Mouse (Mus musculus): ENCODE data around the gene Ppm1a.

Ppm1a gene

DNA sequence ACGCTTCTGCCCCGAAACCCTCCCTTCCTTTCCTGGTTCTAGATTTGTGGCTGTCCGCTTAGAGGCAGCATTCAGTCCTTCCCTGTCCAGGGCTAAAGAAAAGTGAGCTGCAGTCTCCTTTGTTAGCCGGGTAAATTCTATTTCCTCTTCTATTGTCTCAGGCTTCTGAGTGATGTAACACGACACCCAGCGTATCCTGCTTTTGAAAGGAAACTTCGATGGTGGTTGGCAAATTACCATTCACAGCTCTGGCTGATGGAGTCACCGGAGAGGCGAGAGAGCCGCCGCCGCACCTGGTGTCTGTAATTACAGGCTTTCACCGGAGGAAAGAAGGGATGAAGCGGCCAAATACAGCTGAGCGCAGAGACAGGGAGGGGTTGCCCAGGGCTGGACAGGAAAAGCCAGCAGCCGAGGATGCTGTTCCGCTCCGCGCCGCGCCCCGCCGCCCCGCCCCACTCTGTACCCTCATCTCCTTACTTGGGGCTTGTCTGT, 63.7 kb downstream of the Ppm1a start:
- in situ Hi-C loops (cut with MboI, MseI) = no loop called here

DNA sequence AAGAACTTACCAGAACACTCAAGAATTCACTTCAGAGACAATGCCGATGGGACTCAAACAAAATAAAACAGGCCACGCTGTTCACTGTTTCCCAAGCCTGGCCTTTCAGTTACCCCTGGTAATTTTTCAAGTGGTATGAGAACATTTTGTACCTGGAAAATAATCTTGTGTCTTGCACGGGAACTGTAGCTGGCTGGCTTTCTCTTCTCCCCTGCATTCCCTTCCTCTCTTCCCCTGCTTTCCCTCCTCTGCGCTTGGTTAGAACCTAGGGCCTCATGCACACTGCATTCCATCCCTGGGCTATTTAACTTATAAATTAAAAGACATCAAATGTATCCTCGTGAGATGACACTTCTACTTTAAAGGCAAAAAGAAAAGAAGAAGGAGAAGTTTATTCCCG, 64.3 kb downstream of the Ppm1a start:
- in situ Hi-C loops (cut with MboI, MseI) = no loop called here

DNA sequence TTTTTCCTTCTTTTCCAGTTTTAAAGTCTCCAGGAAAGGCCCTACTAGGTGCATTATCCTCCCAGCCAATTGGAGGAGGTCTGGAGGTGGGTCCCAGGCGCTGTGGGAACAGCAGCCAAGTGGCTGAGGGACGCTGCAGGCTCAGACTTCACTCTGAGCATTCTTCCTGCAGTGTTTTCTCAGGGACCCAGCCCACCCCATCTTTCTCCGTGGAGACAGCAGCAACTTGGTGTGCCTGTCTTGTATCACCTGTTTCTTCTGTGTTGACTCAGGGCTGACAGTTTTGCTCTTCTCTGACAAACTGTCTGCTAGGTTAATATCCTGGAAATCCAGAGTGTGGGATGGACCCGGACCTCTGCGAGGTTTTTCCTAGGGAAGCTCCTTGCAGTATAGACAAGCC, 68.4 kb downstream of the Ppm1a start:
- in situ Hi-C loops (cut with MboI, MseI) = no loop called here

- in situ Hi-C loops (cut with MboI, MseI) = no loop called here
Measured at GRCm38 (mm10) chr12:72828846-72829556, 71.7 kb downstream of the Ppm1a start.

- in situ Hi-C loops (cut with MboI, MseI) = no loop called here
Measured at GRCm38 (mm10) chr12:72829777-72830176, 72.5 kb downstream of the Ppm1a start.

- in situ Hi-C loops (cut with MboI, MseI) = no loop called here
Measured at GRCm38 (mm10) chr12:72830317-72830716, 73.1 kb downstream of the Ppm1a start.

- in situ Hi-C loops (cut with MboI, MseI) = no loop called here
Measured at GRCm38 (mm10) chr12:72831711-72832432, 74.6 kb downstream of the Ppm1a start.

GRCm38 (mm10) chr12:72834773-72835517, 77.7 kb downstream of the Ppm1a start:
- in situ Hi-C loops (cut with MboI, MseI) = loop anchor here in 1 of 2 experiments (5.0 kb wide), 1 partner anchor 142 kb away; no protein-coding TSS in a partner anchor

- in situ Hi-C loops (cut with MboI, MseI) = loop anchor here in 1 of 2 experiments (5.0 kb wide), 1 partner anchor 142 kb away; no protein-coding TSS in a partner anchor
Measured at GRCm38 (mm10) chr12:72835518-72836015, 78.3 kb downstream of the Ppm1a start.

DNA sequence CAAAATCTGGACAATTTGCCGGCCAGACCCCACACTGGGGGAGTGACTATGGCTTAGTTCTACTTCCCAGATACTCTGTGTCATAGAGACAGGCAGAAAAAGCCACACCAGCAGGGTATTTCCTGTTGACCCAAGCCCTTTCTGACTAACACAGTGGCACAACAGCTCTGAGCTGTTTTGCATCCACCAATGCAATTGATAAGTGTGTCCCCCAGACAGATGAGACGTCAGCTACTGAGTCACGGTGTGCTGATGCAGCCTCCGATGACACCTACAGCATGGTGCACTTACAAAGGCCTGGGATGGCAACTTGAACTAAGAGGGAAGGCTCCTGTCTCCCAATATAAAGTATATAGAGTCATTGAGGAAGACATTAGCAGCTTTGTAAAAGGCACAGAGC, 80.0 kb downstream of the Ppm1a start:
- in situ Hi-C loops (cut with MboI, MseI) = loop anchor here in 1 of 2 experiments (5.0 kb wide), 1 partner anchor 140 kb away; no protein-coding TSS in a partner anchor

GRCm38 (mm10) chr12:72841500-72841899, 84.2 kb downstream of the Ppm1a start:
- in situ Hi-C loops (cut with MboI, MseI) = loop anchor here (5.0 to 10.0 kb wide), 2 partner anchors 136 to 673 kb away; no protein-coding TSS in a partner anchor

DNA sequence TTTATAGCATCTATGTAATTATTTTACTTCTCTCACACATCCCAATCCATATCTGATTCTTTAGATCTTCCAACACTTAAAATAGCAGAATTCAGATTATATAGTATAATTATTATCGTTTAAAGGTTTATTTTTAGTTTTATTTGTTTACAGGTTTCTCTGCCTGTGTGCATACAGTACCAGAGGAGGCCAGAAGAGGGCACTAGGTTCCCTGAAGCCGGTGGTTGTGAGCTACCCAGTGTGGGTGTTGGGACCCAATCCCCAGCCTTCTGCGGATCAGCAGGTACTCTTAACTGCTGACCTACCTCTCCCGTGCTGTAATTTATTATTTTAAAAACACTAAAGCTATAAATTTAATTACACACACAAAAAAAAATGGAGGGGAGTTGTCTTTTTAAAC, 85.9 kb downstream of the Ppm1a start:
- in situ Hi-C loops (cut with MboI, MseI) = loop anchor here (5.0 to 10.0 kb wide), 2 partner anchors 134 to 672 kb away; no protein-coding TSS in a partner anchor

- in situ Hi-C loops (cut with MboI, MseI) = loop anchor here (5.0 to 10.0 kb wide), 2 partner anchors 134 to 671 kb away; no protein-coding TSS in a partner anchor
Measured at GRCm38 (mm10) chr12:72843555-72843954, 86.3 kb downstream of the Ppm1a start.

GRCm38 (mm10) chr12:72843973-72844620, 86.8 kb downstream of the Ppm1a start:
- in situ Hi-C loops (cut with MboI, MseI) = loop anchor here (5.0 to 10.0 kb wide), 2 partner anchors 133 to 671 kb away; no protein-coding TSS in a partner anchor

DNA sequence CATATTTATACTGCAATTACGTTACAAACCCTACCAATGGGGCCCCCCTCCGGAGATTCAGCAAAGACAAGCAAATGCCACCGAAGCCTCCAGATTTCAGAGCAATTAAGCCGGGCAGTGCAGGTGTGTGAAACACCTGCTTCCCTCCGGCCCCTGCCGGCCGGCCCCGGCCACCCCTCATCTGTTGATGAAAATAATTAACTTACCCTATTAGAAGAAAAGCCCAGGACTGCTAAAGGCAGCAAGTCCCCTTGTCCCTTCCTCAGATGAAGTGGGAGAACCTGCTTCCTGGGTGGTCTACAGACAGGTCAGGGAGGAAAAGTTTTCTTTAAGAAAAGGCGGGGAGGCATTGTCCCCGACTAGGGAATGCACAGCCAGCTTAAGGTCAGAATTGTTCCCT, 88.7 kb downstream of the Ppm1a start:
- in situ Hi-C loops (cut with MboI, MseI) = loop anchor here in 1 of 2 experiments (10.0 kb wide), 1 partner anchor 669 kb away; no protein-coding TSS in a partner anchor

GRCm38 (mm10) chr12:72847725-72848124, 90.5 kb downstream of the Ppm1a start:
- in situ Hi-C loops (cut with MboI, MseI) = loop anchor here in 1 of 2 experiments (10.0 kb wide), 1 partner anchor 667 kb away; no protein-coding TSS in a partner anchor
